Mouse (Mus musculus): Measurements from ENCODE around the gene Notum. TPM values are rescaled to one million over a fixed set of nuclear protein-coding genes. Genes with fewer than 3 reads are reported as not detected.

Notum gene
- polyA plus RNA-seq (2016; fragmentation: Nextera tagmentation; extraction: Ambion mirVana) = 3.3 and 3.6 TPM in 2 replicates

DNA sequence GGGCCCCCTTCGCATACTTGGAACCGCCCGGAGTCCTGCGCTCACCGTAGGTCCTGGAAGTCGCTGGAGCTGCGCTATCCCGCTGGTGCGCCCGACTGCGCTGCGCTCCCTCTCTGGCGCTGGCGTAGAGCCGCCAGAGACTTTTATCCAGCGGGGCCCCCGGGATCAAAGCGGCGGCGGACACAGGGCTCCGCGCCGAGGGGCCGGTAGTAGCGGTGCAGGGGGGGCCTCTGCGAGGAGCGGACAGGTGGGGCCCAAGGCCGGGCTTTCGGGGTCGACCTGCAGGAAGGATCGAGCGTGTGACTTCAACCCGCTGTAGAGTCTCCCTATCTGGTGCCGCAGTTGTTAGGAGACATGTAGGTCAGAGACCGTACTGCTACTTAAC, at the start of gene Notum:
Notum (minus strand) TSS at position 100 of the 385 bp plus-strand sequence.
- Histone ChIP-seq H3K4me1 (peaks cover 38% of the 10 kb centered on the region), H3K4me3 (peak within 1 kb of the TSS; percentile 53), H3K9me3 (replicated peaks) (no peaks in the 10 kb centered on the region), H3K36me3 (no peaks in the 10 kb centered on the region), H3K27ac (replicated peaks) (peak within 1 kb of the TSS; percentile 69), H3K27me3 (ENCODE audit: low read depth, poor library complexity, severe bottlenecking) (peaks cover 99% of the 10 kb centered on the region)
- no peak for DNase-seq (ENCODE audit: low spot score)
- WGBS = under 1% methylated on average over 35 of the region's 35 CpGs

DNA sequence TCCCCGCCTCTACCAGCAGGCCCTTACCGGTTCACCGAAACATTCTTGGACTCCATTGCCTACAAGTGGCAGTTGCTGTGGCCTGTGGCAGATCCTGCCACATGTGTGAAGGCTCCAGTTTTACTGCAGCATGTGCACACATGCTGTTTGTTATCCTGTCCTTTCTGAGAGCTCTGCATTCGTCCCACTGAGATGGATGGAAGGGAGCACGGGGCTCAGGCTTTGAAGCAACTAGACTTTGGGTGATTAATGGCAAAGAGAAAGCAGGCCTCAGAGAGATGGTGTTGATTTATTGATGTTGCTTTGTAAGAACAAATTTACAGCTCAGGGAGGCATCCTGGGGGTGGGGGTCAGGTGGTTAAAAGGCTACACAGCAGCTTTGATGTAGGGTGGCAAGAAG, 49.7 kb upstream of the Notum start:
- no peak overlapping the region for H3K27ac ChIP-seq (replicated peaks)
- no peak for DNase-seq (ENCODE audit: low spot score)
- H3K36me3 ChIP-seq = peaks cover 43% of the 10 kb centered on the region
- no peak overlapping the region for H3K4me3 ChIP-seq
- H3K27me3 ChIP-seq (ENCODE audit: low read depth, poor library complexity, severe bottlenecking) = 0 out of 2 replicates have a peak, but pooled peaks cover 6% of the 10 kb centered on the region
- 84% methylated on average over 5 of the region's 5 CpGs for WGBS
- H3K9me3 ChIP-seq (replicated peaks) = no peaks in the 10 kb centered on the region
- H3K4me1 ChIP-seq = peaks cover 71% of the 10 kb centered on the region

DNA sequence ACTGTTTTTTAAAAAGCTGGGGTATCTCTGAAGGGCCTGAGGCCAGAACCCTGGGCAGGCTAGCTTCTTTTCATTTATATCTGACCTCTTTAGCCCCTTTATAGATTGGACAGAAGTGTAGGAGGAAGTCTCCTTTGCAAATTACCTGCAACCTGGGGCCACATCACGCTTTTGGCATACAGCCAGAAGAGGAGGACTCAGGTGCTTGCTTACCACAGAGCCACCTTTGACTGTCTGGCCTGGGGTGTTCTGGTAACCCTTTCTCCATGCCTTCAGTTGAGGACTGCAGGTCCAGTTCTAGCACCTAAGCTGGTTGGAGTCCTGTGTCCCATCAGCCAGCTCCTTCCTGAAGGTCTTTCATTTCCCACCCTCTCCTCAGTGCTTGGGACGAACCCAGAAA, 48.6 kb upstream of the Notum start:
- H3K27ac ChIP-seq (replicated peaks) = no peak overlapping the region
- no peaks in the 10 kb centered on the region for H3K9me3 ChIP-seq (replicated peaks)
- 78% methylated on average over 2 of the region's 2 CpGs for WGBS
- 0 out of 2 replicates have a peak, but pooled peaks cover 6% of the 10 kb centered on the region for H3K27me3 ChIP-seq (ENCODE audit: low read depth, poor library complexity, severe bottlenecking)
- H3K4me3 ChIP-seq = no peak overlapping the region
- H3K4me1 ChIP-seq = peaks cover 74% of the 10 kb centered on the region
- DNase-seq (ENCODE audit: low spot score) = no peak
- peaks cover 36% of the 10 kb centered on the region for H3K36me3 ChIP-seq

DNA sequence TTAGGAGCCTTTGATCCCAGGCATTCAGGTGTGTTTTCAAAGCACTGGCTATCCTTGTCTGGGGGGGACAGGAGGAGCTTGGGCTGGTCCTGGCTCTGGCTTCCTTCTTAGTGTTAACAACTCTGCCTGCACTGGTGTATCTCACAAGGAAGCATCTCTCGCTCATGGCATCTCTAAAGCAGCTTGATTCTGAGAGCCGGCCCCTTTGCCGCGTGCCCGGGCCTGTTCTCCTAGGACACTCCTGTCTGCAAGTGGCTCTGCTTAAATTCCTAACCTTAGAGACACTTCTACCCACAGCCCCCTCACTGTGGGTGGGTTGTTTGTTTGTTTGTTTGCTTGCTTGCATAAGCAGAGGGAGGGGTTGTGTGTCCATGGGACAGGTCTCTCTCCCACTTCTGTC, 47.0 kb upstream of the Notum start:
- peaks cover 76% of the 10 kb centered on the region for H3K4me1 ChIP-seq
- no peak for DNase-seq (ENCODE audit: low spot score)
- 0 out of 2 replicates have a peak, but pooled peaks cover 6% of the 10 kb centered on the region for H3K27me3 ChIP-seq (ENCODE audit: low read depth, poor library complexity, severe bottlenecking)
- peak overlapping the region; percentile 82 for H3K27ac ChIP-seq (replicated peaks)
- no peaks in the 10 kb centered on the region for H3K9me3 ChIP-seq (replicated peaks)
- peaks cover 50% of the 10 kb centered on the region for H3K36me3 ChIP-seq
- WGBS = 28% methylated on average over 5 of the region's 5 CpGs
- no peak overlapping the region for H3K4me3 ChIP-seq

- peak overlapping the region; percentile 30 for H3K4me3 ChIP-seq
- no peaks in the 10 kb centered on the region for H3K9me3 ChIP-seq (replicated peaks)
- 0 out of 2 replicates have a peak, but pooled peaks cover 6% of the 10 kb centered on the region for H3K27me3 ChIP-seq (ENCODE audit: low read depth, poor library complexity, severe bottlenecking)
- H3K36me3 ChIP-seq = peaks cover 56% of the 10 kb centered on the region
- H3K27ac ChIP-seq (replicated peaks) = peak overlapping the region; percentile 82
- H3K4me1 ChIP-seq = peaks cover 68% of the 10 kb centered on the region
- peak; percentile 54 for DNase-seq (ENCODE audit: low spot score)
- WGBS = 4% methylated on average over 12 of the region's 12 CpGs
Measured at GRCm38 (mm10) chr11:120707225-120707624, 46.2 kb upstream of the Notum start.

GRCm38 (mm10) chr11:120706120-120706519, 45.1 kb upstream of the Notum start:
- WGBS = 51% methylated on average over 5 of the region's 5 CpGs
- no peaks in the 10 kb centered on the region for H3K9me3 ChIP-seq (replicated peaks)
- H3K4me3 ChIP-seq = no peak overlapping the region
- no peak for DNase-seq (ENCODE audit: low spot score)
- H3K36me3 ChIP-seq = peaks cover 60% of the 10 kb centered on the region
- peaks cover 63% of the 10 kb centered on the region for H3K4me1 ChIP-seq
- 0 out of 2 replicates have a peak, but pooled peaks cover 6% of the 10 kb centered on the region for H3K27me3 ChIP-seq (ENCODE audit: low read depth, poor library complexity, severe bottlenecking)
- H3K27ac ChIP-seq (replicated peaks) = peak overlapping the region; percentile 82

- H3K4me3 ChIP-seq = peak overlapping the region; percentile 20; the same call in 1 of the 2 replicates
- H3K27me3 ChIP-seq (ENCODE audit: low read depth, poor library complexity, severe bottlenecking) = 0 out of 2 replicates have a peak, but pooled peaks cover 6% of the 10 kb centered on the region
- WGBS = 17% methylated on average over 8 of the region's 8 CpGs
- no peak for DNase-seq (ENCODE audit: low spot score)
- peaks cover 60% of the 10 kb centered on the region for H3K36me3 ChIP-seq
- H3K9me3 ChIP-seq (replicated peaks) = no peaks in the 10 kb centered on the region
- H3K4me1 ChIP-seq = peaks cover 65% of the 10 kb centered on the region
- H3K27ac ChIP-seq (replicated peaks) = peak overlapping the region; percentile 82
Measured at GRCm38 (mm10) chr11:120704486-120705325, 43.7 kb upstream of the Notum start.

- Histone ChIP-seq H3K36me3 (peaks cover 59% of the 10 kb centered on the region), H3K4me3 (peak overlapping the region; percentile 7; the same call in 1 of the 2 replicates)
Measured at GRCm38 (mm10) chr11:120703696-120704454, 42.9 kb upstream of the Notum start.

DNA sequence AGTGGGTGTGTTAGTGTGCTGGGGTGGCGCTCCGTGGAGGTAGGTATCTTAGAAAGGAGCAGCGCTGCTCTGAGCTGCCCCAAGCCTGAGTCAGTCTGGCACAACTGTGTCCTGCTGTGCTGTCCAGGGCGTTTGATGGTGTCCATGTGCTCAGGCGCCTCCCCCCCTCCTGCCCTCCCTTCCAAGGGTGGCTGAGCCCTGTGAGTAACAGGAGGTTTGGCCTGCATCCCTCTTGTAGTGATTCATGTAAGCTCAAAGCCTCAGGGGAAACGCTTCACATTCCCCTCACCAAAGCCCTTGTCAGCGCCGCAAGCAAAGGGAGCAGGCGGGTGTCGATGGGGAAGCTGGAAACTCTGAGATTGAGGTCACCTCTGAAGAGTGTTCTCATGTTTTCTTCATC, 36.8 kb upstream of the Notum start:
- Histone ChIP-seq H3K4me1 (peaks cover 32% of the 10 kb centered on the region), H3K27ac (replicated peaks) (no peak overlapping the region), H3K36me3 (peaks cover 77% of the 10 kb centered on the region), H3K9me3 (replicated peaks) (peaks cover 5% of the 10 kb centered on the region; the same call in 1 of the 2 replicates), H3K4me3 (no peak overlapping the region), H3K27me3 (ENCODE audit: low read depth, poor library complexity, severe bottlenecking) (no peaks in the 10 kb centered on the region)
- DNase-seq (ENCODE audit: low spot score) = no peak
- 73% methylated on average over 10 of the region's 10 CpGs for WGBS

More at GRCm38 (mm10) chr11:120703696-120704454, 42.9 kb upstream of the Notum start:
- H3K4me1 ChIP-seq = peaks cover 60% of the 10 kb centered on the region
- peak overlapping the region; percentile 82; the same call in 1 of the 2 replicates for H3K27ac ChIP-seq (replicated peaks)
- no peaks in the 10 kb centered on the region for H3K9me3 ChIP-seq (replicated peaks)
- no peak for DNase-seq (ENCODE audit: low spot score)
- H3K27me3 ChIP-seq (ENCODE audit: low read depth, poor library complexity, severe bottlenecking) = 0 out of 2 replicates have a peak, but pooled peaks cover 5% of the 10 kb centered on the region
- WGBS = 42% methylated on average over 15 of the region's 15 CpGs

DNA sequence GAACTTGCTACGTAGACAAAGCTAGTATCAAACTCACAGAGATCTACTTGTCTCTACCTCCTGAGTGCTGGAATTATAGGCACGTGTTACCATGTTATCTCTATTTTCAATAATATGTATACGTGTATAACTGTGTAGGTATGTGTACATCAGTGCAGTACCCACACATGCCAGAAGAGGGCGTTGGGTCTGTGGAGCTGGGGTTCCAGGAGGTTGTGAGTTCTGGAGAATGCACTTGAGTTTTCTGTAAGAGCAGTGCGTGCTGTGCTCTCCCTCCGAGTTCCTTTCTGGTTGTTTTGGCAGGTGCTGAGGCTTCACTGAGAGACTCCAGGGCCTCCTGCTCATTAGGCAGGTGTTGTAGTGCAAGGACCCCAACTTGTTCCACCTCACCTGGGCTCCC, 35.6 kb upstream of the Notum start:
- Histone ChIP-seq H3K36me3 (peaks cover 80% of the 10 kb centered on the region), H3K4me1 (peaks cover 32% of the 10 kb centered on the region), H3K27me3 (ENCODE audit: low read depth, poor library complexity, severe bottlenecking) (no peaks in the 10 kb centered on the region), H3K4me3 (no peak overlapping the region), H3K27ac (replicated peaks) (no peak overlapping the region), H3K9me3 (replicated peaks) (peaks cover 5% of the 10 kb centered on the region; the same call in 1 of the 2 replicates)
- DNase-seq (ENCODE audit: low spot score) = no peak
- 87% methylated on average over 6 of the region's 6 CpGs for WGBS

GRCm38 (mm10) chr11:120695641-120696040, 34.7 kb upstream of the Notum start:
- Histone ChIP-seq H3K4me3 (0 out of 2 replicates have a peak overlapping the region, but pooled peaks have one; percentile 9), H3K4me1 (peaks cover 32% of the 10 kb centered on the region), H3K9me3 (replicated peaks) (peaks cover 5% of the 10 kb centered on the region; the same call in 1 of the 2 replicates), H3K27ac (replicated peaks) (peak overlapping the region; percentile 70), H3K36me3 (peaks cover 78% of the 10 kb centered on the region), H3K27me3 (ENCODE audit: low read depth, poor library complexity, severe bottlenecking) (no peaks in the 10 kb centered on the region)
- WGBS = 58% methylated on average over 12 of the region's 12 CpGs
- peak; percentile 35 for DNase-seq (ENCODE audit: low spot score)

- no peak for DNase-seq (ENCODE audit: low spot score)
- 26% methylated on average over 4 of the region's 4 CpGs for WGBS
- H3K27ac ChIP-seq (replicated peaks) = peak overlapping the region; percentile 70
- peaks cover 78% of the 10 kb centered on the region for H3K36me3 ChIP-seq
- peaks cover 32% of the 10 kb centered on the region for H3K4me1 ChIP-seq
- no peaks in the 10 kb centered on the region for H3K27me3 ChIP-seq (ENCODE audit: low read depth, poor library complexity, severe bottlenecking)
- H3K4me3 ChIP-seq = peak overlapping the region; percentile 9; the same call in 1 of the 2 replicates
- H3K9me3 ChIP-seq (replicated peaks) = peaks cover 5% of the 10 kb centered on the region; the same call in 1 of the 2 replicates
Measured at GRCm38 (mm10) chr11:120695184-120695583, 34.2 kb upstream of the Notum start.

Measured in midbrain, embryonic 10.5 days (tissue).